Mouse (Mus musculus): ENCODE measurements around the gene Coq8a.

GRCm38 (mm10) chr1:180128077-180128792, 71.2 kb downstream of the Coq8a start:
- no peak for TF ChIP-seq CTCF (IDR thresholded peaks at IDR 0.05; ENCODE audit: low read depth)
- TF ChIP-seq EP300 (optimal IDR thresholded peaks at IDR 0.05), result no peak

Data from stomach, postnatal 0 days (tissue).